ENCODE assay signal across 8 mouse cellular contexts in genomic region chr9:64691176-64691575, GRCm38 (mm10). TPM values are rescaled to one million over a fixed set of nuclear protein-coding genes. Genes with fewer than 3 reads are reported as not detected.
DNase-seq lines count a peak whose midpoint lies in the region; ATAC-seq and TF ChIP-seq lines count a peak whose summit lies in the region.

No protein-coding gene starts in this region.

- no peak for TF ChIP-seq POLR2A in spleen, adult 2 months (IDR thresholded peaks at IDR 0.05; ENCODE audit: low read depth, low read length)
- TF ChIP-seq POLR2A in cerebellum, adult 2 months (IDR thresholded peaks at IDR 0.05; ENCODE audit: borderline replicate concordance, insufficient read depth, low read length): no peak

- TF ChIP-seq CTCF in spleen, adult 2 months (IDR thresholded peaks at IDR 0.05; ENCODE audit: extremely low read depth, insufficient read depth, insufficient read length, insufficient replicate concordance): peak; percentile 22; the same call in 1 of the 2 replicates
- TF ChIP-seq CTCF in cerebellum, adult 2 months (IDR thresholded peaks at IDR 0.05; ENCODE audit: borderline replicate concordance, insufficient read depth, low read depth, low read length): peak; percentile 92
- TF ChIP-seq CTCF in liver, embryonic 14.5 days (IDR thresholded peaks at IDR 0.05; ENCODE audit: low read depth): peak; percentile 84

- H3K4me3 ChIP-seq in spleen, adult 2 months (ENCODE audit: extremely low read depth, insufficient read depth, insufficient read length): no peak overlapping the region
- no peak overlapping the region for H3K4me3 ChIP-seq in cerebellum, adult 2 months (replicated peaks; ENCODE audit: insufficient read depth, low read depth, low read length)
- H3K4me3 ChIP-seq in forebrain, embryonic 16.5 days (replicated peaks; ENCODE audit: low read length): no peak overlapping the region
- no peak overlapping the region for H3K4me3 ChIP-seq in liver, embryonic 14.5 days (ENCODE audit: insufficient read depth in 1 of 2, low read depth in 2 of 2, low read length in 2 of 2)

- WGBS in spleen, adult 2 months: 24% methylated on average over 7 of the region's 7 CpGs
- 5% methylated on average over 7 of the region's 7 CpGs for WGBS in cerebellum, adult 2 months
- WGBS in forebrain, embryonic 16.5 days: 0% methylated on average over 7 of the region's 7 CpGs
- 20% methylated on average over 7 of the region's 7 CpGs for WGBS in liver, embryonic 14.5 days (ENCODE audit: insufficient replicate concordance)

- peak; percentile 81 for ATAC-seq in forebrain, embryonic 16.5 days
- no peak for ATAC-seq in liver, embryonic 14.5 days (ENCODE audit: insufficient read depth)

- no peaks in the 10 kb centered on the region; the same call in none of the 2 replicates for H3K36me3 ChIP-seq in spleen, adult 2 months (ENCODE audit: control insufficient read depth, insufficient read depth, low read length)
- peaks cover 3% of the 10 kb centered on the region; the same call in 1 of the 2 replicates for H3K36me3 ChIP-seq in forebrain, embryonic 16.5 days (ENCODE audit: control insufficient read depth, insufficient read depth)
- no peaks in the 10 kb centered on the region for H3K36me3 ChIP-seq in liver, embryonic 14.5 days (replicated peaks; ENCODE audit: control insufficient read depth, insufficient read depth, low read depth)

- no peak overlapping the region for H3K27ac ChIP-seq in spleen, adult 2 months (ENCODE audit: insufficient read depth, low read length)
- no peak overlapping the region for H3K27ac ChIP-seq in cerebellum, adult 2 months (ENCODE audit: insufficient read depth, low read length)
- H3K27ac ChIP-seq in forebrain, embryonic 16.5 days (ENCODE audit: low read length): no peak overlapping the region
- no peak overlapping the region for H3K27ac ChIP-seq in liver, embryonic 14.5 days

- no peak for TF ChIP-seq EP300 in liver, embryonic 14.5 days (IDR thresholded peaks at IDR 0.05; ENCODE audit: low read depth)

- no peak overlapping the region for H3K4me2 ChIP-seq in forebrain, embryonic 16.5 days (ENCODE audit: low read length)
- H3K4me2 ChIP-seq in liver, embryonic 14.5 days (ENCODE audit: low read depth): no peak overlapping the region

- peak in 1 of 2 experiments; percentile 9 for DNase-seq in spleen, adult 2 months (ENCODE audit: low read depth in 1 of 2, low spot score in 2 of 2)
- DNase-seq in spleen, postnatal 36 days (ENCODE audit: low spot score in 2 of 2): no peak
- DNase-seq in cerebellum, adult 2 months: peak; percentile 67 to 74
- DNase-seq in kidney, adult 9 months: peak; percentile 64
- no peak for DNase-seq in liver, embryonic 14.5 days (ENCODE audit: low read depth in 3 of 3, low spot score in 3 of 3)
- DNase-seq in neural tube, embryonic 10.5 days (ENCODE audit: extremely low spot score, low spot score): peak; percentile 55
- DNase-seq in yolk sac, embryonic 10.5 days (ENCODE audit: low spot score): peak; percentile 36

- H3K4me1 ChIP-seq in spleen, adult 2 months (ENCODE audit: control insufficient read depth, insufficient read depth, insufficient read length): no peaks in the 10 kb centered on the region
- no peaks in the 10 kb centered on the region; the same call in 1 of the 2 replicates for H3K4me1 ChIP-seq in cerebellum, adult 2 months (ENCODE audit: control insufficient read depth, insufficient read depth, low read length)
- 0 out of 2 replicates have a peak, but pooled peaks cover 4% of the 10 kb centered on the region for H3K4me1 ChIP-seq in forebrain, embryonic 16.5 days (replicated peaks; ENCODE audit: control insufficient read depth, insufficient read depth, low read length)
- H3K4me1 ChIP-seq in liver, embryonic 14.5 days (replicated peaks; ENCODE audit: control insufficient read depth in 2 of 2, insufficient read depth in 2 of 2, low read length in 1 of 2): peaks cover 0 to 2% of the 10 kb centered on the region in 2 experiments; a peak in 1 of 4 replicates

- H3K9me3 ChIP-seq in forebrain, embryonic 16.5 days (ENCODE audit: control insufficient read depth, low read length): no peaks in the 10 kb centered on the region
- no peaks in the 10 kb centered on the region for H3K9me3 ChIP-seq in liver, embryonic 14.5 days (ENCODE audit: control insufficient read depth, low read length)

- H3K9ac ChIP-seq in forebrain, embryonic 16.5 days (replicated peaks; ENCODE audit: low read depth, low read length): no peak overlapping the region
- H3K9ac ChIP-seq in liver, embryonic 14.5 days (replicated peaks): no peak overlapping the region

- no peaks in the 10 kb centered on the region for H3K27me3 ChIP-seq in spleen, adult 2 months (ENCODE audit: control insufficient read depth, insufficient read depth, low read length)
- H3K27me3 ChIP-seq in cerebellum, adult 2 months (ENCODE audit: control insufficient read depth, insufficient read depth, low read length): no peaks in the 10 kb centered on the region
- no peaks in the 10 kb centered on the region for H3K27me3 ChIP-seq in forebrain, embryonic 16.5 days (replicated peaks; ENCODE audit: control insufficient read depth, insufficient read depth, low read length)
- no peaks in the 10 kb centered on the region for H3K27me3 ChIP-seq in liver, embryonic 14.5 days (ENCODE audit: control insufficient read depth, insufficient read depth, low read length)

RNA-seq across cellular contexts. Expression of gene Rab11a, which starts 46.4 kb away (rescaled TPM):
- polyA plus RNA-seq in spleen, adult 2 months (2012; rRNA removed): 33.1 and 38.4 TPM in 2 replicates
- polyA plus RNA-seq in cerebellum, adult 2 months (2012; rRNA removed): 255 and 259 TPM in 2 replicates
- polyA plus RNA-seq in forebrain, embryonic 16.5 days (2015; fragmentation: Nextera tagmentation; extraction: Ambion mirVana): 396 and 403 TPM in 2 replicates
- polyA plus RNA-seq in liver, embryonic 14.5 days (2012; rRNA removed): 37.0 and 89.6 TPM in 2 replicates
- polyA plus RNA-seq in liver, embryonic 14.5 days (2014; fragmentation: Nextera tagmentation; extraction: Ambion mirVana): 233 and 243 TPM in 2 replicates

Comparison
In these comparisons a context has a peak if more than half of its experiments do, and no peak if none do; other contexts are left out.
1. DNase-seq: peak in cerebellum, adult 2 months (2 of 2), kidney, adult 9 months (single experiment), neural tube, embryonic 10.5 days (single experiment) and yolk sac, embryonic 10.5 days (single experiment); none in spleen, postnatal 36 days (0 of 2) and liver, embryonic 14.5 days (0 of 3).
2. CTCF ChIP-seq: peak in every context shown above with its lines; median percentile 92 in cerebellum, adult 2 months; 84 in liver, embryonic 14.5 days; 22 in spleen, adult 2 months.